Mouse (Mus musculus) adrenal gland, adult (tissue): Measurements from ENCODE around the gene Rab11a.
"Not testable (repeated sequence)": the region's sequence is repeated elsewhere in the genome, so short reads cannot be mapped to it uniquely, and the experiment has no call there.

Experiments used
- DNase-seq, 2 experiments: peaks; one replicate each; pipeline ENCODE4 v3.0.0; 2022 to 2023; ENCODE audit warnings: low spot score in 1 of 2; ENCODE audit not compliant: inconsistent age in 2 of 2

The Rab11a gene

DNA sequence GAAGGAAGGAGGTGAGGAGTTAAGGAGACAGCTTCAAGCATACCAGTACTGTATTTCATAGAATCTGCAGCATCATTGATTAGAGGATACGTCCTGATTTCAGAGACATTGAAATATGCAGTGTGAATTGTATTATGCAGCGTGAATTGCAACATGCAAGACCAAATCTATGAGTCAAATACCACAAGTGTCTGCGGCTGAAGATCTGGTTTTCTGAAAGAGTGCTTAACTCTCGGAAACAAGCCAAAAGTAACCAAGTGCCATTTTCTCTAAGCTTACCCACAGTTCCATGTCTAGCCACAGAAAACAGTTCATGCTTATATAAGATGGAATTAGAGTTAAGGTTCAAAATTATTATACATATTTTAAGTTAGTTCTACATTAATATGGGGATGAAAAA, 10.2 kb upstream of the Rab11a start:
- DNase-seq: no peak

DNA sequence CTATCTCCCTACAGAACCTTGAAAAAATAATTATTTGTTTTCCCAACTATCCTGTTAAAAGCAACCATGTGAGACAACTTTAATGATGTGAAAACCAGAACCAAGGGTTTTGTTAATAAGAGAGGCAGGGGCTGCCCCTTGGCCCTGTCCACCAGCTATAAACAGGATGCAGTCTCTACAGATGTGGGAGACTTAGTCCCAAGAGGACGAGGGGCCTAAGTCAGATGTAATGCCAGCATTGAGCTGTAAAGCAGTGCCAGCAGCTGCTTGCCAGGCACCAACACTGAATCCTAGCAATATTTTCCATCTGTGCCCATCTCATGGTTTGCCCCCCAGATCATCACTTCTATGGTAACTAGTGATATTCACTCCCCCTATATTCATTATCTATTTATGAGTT, 4.9 kb upstream of the Rab11a start:
- DNase-seq: no peak

DNA sequence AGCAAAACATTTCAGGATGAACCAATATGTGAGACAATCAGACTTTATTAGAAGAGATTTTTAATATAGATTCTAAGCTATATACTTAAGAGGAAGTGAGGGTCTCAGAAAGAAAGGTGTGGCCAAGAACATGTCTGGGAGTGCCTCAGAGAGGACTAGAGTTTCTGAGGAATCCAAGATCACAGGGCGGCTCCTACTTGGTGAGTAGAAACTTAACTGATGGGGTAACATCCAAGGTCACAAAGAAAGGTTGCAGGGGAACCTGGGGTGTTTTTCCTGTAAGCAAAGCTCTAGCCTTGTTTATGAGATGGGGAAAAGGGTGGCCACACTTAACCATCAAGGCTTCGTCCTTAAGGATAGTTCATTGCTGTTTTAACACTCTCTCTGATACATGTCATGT, 1.4 kb upstream of the Rab11a start:
- DNase-seq: peak in 1 of 2 experiments; percentile 35

DNA sequence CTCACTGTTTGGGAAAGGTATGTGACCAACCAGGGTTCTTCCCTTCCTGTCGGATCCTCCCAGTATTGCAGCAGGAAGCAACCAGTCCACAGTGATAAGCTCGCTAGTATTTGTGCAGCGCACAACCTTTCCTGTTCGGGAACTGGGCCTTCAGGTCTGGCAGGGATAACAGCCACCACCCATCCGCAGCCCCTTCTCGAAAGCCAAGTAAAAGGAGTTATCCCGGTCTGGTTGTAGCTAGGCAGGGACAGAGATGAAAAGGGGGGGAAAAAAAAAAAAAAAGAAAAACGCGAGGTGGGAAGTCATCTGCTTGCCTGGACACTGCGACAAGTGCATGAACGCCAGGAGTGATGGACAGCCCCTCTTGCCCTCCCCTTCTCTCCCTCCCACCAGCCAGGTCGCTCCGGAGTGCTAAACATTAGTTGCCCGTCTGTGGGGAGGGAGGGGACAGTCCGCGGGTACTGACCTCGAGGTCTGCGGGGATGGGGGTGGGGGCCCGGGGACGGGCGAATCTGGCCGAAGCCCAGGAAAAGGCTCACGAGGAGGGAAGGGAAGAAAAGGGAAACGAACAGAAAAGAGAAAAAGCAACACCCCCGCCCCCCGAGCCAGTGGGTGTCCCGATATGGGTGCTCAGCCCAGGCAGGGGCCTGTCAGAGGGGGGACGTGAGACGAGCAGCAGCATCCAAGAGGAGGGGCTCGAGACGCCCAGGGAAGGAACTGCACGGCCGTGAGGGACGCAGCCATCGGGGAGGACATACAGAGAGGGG, 736 bp downstream of the Rab11a start:
- peak; percentile 75 to 93 for DNase-seq

DNA sequence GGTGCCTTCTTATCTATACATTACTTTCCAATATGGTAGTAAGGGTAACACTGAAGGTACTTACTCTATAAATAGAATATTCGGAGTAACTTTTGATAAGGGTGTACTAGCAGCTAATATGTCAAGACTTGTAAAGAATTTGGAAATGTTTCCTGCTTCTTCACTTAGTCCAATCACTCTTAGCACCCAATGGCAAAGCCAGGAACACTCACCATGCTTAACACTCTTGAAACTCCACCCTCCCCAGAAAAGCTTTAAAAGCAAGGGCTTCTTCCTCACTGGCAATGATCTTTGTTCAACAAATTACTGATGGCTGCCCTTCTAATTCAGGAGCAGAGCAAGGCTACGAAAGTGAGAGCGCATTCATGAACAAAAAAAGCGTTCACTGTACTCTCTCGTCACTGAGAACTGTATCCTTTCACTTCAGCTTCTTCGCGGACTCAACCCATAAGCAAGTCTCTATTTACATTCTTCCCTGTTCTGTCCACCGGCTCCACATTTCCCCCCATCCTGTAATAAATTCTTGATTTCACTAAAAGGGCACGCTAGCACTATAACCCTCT, 1.4 kb downstream of the Rab11a start:
- peak in 1 of 2 experiments; percentile 27 for DNase-seq

DNA sequence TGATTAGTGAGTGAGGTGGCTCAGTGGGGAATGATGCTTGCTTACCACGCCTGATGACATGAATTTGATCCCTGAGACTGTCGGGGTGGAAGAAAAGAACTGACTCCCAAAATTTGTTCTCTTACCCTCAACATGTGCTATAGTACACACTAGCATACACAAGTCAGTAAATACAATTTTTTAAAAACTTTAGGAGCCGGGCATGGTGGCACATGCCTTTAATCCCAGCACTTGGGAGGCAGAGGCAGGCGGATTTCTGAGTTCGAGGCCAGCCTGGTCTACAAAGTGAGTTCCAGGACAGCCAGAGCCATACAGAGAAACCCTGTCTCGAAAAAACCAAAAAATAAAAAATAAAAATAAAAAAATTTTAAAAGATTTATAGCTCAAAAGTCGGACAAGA, 2.6 kb downstream of the Rab11a start:
- not testable (repeated sequence) for DNase-seq

DNA sequence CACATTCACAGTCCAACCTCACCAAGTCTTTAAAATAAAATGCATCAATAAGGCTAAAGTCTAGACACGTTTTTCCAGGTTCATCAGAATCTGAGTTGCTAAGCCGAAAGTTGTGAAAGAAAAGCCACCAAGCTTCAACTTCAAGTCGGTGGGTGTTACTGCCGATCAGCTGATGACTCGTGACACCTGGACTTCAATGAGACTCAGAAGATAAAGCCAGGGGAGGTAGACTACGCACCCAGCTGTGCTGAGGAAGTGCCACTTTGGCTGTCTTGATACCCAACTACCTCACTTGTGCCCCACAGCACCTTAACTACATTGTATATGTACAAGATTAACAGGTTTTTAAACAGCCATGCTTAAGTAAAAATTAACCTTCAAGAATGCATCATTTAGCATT, 3.4 kb downstream of the Rab11a start:
- no peak for DNase-seq

DNA sequence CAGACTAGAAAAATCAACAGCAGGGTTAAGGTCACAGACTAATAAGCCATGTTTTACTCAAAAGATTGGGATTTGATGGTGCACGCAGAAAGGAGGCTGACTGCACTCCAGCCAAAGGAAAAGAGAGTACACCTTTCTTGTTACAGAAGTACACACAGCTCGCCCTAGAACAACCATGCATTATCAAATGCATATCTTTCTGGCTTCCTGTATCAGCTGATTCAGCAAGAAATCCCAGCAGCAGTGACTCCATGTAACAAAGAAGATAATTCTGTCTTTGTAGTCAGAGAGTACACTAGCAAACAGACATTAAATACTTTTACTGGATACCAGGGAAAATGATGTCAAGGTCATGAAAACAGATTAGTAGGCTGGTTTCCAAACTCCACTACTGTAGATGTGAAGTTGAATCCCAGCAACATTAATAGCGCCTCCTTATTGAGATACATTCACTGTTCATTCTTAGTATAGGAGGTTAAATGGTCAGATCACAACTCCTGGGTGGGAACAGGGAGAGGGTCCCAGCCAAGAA, 6.5 kb downstream of the Rab11a start:
- DNase-seq: peak in 1 of 2 experiments; percentile 71

DNA sequence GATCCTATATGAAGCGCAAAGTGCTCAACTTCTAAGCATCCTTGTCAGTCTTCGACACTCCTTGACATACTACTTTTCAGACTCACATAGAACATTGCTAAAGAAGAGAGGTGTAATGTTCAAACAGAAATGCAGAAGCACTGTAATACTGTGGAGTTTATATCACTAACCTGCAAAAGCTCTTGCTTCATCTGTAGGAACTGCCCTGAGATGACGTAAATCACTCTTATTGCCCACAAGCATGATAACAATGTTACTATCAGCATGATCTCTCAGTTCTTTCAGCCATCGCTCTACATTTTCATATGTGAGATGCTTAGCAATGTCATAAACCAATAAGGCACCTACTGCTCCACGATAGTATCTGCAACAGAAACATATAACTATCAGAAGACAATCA, 11.1 kb downstream of the Rab11a start:
- no peak for DNase-seq

DNA sequence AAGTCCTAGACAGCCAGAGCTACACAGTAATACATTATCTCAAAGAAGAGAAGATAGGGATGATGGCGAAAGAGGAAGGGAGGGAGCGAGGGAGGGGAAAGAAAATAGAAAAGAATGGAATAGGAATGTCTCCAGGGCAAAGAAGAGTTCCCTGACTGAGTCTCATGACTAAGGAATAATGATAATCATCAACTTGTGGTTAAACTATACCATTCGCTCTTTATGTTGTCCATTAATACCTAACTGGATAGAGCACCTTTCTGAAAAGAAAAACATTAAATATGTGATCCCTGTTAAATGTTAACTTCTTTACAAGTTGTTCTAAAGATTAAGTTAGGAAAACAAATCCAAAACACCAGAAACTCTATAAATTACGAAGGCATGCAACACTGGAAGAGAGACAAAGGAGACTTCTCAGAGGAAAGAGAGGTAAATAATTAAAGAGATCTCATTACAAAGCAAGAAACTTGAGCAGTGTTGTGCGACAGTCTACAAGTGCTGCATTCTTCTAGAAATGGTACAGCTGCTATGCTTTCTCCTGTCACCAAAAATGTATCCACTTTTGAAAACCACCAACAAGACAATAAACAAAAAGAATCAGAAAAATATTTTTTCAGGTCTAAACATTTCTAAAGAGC, 17.9 kb downstream of the Rab11a start:
- DNase-seq: no peak

DNA sequence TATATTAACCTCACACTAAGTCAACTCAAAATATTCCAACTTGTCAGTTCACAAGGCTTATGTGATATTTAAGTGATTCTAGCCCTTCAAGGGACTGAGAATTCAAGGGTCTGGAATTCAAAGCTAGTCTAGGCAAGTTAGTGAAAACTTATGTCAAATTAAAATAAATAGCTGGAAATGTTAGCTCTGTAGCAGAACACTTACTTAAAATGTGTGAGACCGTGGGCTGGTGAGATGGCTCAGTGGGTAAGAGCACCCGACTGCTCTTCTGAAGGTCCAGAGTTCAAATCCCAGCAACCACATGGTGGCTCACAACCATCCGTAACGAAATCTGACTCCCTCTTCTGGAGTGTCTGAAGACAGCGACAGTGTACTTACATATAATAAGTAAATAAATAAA, 27.3 kb downstream of the Rab11a start:
- not testable (repeated sequence) for DNase-seq

DNA sequence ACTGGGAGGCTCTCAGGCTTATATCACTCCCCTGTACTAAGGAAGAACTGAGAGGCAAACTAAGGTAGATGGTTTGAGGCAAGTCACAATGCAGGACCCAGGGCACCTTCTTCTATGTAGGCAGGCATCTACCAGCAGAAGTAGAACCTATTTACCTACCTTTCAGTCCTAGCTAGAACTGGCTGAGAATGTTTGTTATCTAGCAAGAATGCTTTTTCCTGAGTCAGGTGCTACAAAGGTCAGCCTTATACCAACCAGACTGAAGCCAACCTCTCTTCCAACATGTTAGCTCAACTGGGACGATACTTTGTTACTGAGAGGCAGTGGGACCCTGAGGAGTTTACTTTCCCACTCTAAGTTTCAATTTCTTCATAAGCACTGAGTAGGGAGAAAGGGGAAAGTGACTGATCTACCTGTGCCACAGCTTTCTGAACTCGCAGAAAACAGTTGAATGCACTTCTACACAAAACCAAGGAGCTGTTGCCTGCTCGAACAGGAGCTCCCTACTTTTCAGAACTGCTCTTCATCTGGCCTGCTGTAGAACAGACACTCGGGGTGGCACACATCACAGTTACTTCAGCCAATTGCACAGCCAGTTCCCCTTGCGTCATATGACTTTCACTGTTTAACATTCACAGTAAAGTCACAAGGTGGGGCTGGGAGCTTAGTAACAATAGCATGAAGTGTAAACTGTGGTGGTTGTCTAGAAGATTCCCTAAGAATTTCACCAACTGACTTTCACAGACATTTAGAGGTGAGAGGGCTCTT, 33.3 kb downstream of the Rab11a start:
- DNase-seq: no peak

DNA sequence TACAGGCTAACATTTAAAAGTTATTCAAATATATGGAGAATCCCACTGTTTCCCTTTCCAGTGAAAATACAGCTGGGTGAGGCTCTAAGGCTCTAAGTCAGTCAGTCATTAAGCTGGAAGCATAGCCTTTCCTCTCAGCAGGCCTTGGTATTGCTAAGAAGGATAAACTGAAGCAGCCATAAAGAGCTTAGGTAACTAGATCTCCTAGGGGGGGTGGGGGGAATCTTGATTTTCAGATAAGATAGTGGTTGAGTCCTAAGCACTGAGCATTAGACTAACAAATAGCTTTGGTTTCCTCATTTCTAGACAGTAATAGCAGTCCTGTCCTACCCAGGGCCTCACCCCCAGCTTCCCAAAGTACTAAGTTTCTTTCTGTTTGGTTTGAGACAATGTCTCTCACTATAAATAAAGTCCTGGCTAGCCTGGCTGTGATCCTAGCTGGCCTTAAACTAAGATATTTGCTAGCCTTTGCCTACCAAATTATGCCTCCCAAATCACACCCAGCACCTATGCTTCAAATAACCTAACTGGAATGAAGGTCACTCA, 34.1 kb downstream of the Rab11a start:
- DNase-seq: no peak

DNA sequence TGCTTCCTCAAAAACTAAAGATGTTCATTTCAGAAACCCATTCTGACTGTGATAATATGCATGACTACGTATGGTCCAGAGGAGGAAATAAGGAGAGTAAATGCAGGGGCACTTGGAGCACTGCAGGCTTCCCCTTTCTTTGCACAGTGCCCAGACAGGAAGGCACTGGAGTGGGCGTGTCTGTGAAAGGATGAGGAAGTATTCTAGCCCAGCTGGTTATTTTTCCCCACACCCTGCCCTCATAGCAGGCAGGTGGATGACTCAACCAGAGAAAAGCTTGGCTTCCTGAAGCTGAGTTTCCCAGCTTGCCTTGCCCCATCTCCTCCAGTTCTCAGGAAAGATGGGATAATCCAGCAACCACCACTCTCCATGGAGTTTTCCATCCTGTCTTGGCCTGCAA, 34.6 kb downstream of the Rab11a start:
- DNase-seq: peak in 1 of 2 experiments; percentile 57

DNA sequence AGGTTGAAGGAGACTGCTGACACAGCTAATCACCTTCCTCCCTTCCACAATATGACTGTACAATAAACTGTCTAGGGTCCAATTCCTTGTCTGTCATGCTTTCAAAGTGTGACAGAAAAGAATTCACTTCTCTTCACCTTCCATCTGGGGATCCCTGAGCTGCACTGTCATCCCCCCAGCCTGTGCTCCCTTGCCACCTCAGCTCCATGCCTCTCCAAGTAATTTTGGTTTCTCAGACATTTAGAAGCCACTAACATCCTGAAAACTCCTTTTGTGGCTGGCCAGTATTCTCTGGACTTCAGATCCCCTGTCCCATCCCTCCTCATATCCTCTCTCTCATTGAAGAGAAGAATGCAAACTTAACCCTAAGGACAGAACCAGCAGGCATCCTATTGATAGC, 35.2 kb downstream of the Rab11a start:
- no peak for DNase-seq

DNA sequence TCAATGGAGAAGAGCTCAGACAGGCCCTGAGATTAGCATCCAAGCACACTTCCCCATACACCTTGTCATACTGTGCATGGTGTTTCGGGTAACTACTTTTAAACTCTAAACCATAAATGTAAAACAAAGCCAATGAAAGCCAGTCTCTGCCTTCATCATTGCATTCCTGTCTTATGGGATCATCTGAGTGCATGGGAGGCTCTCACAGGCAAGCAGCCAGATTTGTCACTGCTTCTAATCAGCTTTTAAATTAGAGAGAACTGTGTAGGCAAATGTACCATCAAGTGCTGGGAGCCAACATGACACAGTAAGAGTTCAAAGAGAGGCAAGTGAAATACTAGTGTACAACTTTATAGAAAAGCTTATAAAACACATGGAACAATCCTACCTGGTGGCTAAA, 35.9 kb downstream of the Rab11a start:
- peak in 1 of 2 experiments; percentile 62 for DNase-seq

DNA sequence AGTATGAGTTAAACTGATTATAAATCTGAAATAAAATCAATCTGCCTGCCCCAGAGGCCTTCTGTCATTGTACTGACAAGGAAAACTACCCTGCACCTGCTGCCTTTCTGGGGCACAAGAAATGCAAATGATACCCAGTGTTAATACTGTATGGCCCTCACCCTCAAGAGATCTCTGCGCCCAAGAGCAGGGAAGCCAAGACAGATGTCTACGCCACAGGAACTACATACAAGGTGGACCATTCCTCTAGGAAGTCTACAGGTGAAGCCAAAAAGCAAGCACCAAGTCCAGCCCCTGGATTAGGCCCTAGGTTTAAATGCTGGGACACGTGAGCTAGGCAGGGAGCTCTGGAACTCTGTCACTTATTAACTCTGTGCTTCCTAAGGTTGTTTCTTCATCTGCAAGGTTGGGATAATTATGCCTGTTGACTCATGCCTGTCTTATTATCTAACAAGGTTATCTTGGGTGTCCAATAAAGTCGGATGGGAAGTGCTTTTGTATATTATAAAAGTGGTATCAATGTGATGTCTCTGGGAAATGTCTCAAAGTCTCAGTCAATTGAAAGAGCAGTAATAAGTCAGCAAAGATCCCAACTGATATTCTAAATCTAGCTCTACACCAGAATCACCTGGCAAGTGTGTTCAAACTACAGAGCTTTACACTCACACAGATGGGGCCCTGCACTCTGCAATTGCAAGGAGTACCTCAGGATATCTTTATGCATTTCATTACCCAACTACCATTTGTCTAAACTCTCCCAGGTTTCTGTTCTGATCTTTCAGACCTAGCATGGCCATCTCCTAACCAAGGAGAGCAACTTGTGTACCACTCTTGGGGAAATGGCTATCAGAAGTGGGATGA, 36.9 kb downstream of the Rab11a start:
- peak in 1 of 2 experiments; percentile 41 for DNase-seq

DNA sequence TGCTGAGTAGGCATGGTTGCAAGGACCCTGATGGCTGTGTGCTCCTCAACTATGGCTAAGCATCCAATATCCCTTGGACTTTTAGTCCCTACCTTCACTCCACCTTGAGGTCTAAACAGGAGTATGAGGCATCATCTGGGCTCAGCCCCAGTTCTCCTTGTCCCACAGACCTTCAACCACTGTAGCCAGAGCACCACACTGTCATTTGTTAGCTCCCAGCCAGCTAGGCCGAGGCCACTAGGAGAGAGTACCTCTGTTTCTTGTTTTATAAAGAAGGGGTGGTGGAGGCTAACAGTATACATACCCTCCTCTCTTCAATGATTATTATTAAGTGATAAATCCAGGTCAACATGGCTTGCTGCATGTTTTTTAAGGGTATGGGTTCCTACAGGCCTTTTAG, 39.0 kb downstream of the Rab11a start:
- DNase-seq: no peak

DNA sequence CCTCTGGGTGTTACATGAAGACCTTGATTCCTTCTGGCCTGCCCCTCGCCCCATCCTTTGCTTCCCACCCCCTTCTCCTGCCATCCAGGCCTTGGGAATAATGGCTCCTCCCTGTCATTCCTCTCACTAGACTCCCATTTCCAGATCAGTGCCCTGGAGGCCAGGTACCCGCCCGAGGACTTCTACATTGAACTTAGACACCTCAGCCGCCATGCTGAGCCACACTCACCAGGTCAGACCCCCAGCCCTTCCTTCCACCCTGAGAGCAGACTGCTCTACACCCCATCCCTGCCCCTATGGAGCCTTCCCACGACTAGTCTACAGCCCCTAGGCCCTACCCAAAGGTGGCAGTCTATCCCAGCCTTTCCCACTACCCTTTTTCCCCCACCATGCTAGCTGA, 39.9 kb downstream of the Rab11a start:
- no peak for DNase-seq

DNA sequence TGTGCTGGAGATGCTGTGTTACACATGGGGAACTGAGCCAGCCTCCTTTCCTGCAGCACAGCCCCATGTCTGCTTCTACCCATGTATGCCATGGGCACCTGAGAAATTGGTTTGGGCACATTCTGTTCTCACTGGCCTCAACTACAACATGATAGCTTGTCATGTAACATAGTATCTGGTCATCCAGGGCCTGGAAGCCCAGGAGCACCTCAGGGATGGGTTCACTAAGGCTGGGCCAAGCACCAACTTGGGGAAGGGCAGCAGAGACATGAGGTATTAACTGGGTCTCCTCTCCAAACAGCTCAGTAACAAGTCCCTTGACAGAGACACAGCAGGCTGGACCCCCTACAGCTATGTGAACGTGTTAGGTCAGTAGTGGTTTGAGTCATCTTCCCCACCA, 40.6 kb downstream of the Rab11a start:
- DNase-seq: no peak
